Mouse (Mus musculus) forebrain, embryonic 16.5 days (tissue): ENCODE results near the gene Brip1. TPM values are rescaled to one million over a fixed set of nuclear protein-coding genes. Genes with fewer than 3 reads are reported as not detected.

Experiments used
- ATAC-seq: fragments of 200-750 bp; cut with Nextera tagmentation; 2 replicates; pipeline ENCODE4 v1.8.0; 2017; ENCODE audit warnings: mild to moderate bottlenecking, moderate library complexity
- H3K27ac ChIP-seq: fragments of 300-500 bp; sonication (generic); 2 replicates; pipeline ENCODE4 v1.5.1; 2014; ENCODE audit warnings: low read length, control low read depth
- H3K27me3 ChIP-seq: fragments of 300-500 bp; sonication (generic); replicated peaks from 2 replicates; pipeline ENCODE4 v1.6.1; 2014; ENCODE audit warnings: low read length; ENCODE audit not compliant: control insufficient read depth, insufficient read depth
- H3K36me3 ChIP-seq: fragments of 300-500 bp; sonication (generic); 2 replicates; pipeline ENCODE4 v1.6.1; 2014; ENCODE audit not compliant: control insufficient read depth, insufficient read depth
- H3K4me1 ChIP-seq: fragments of 300-500 bp; sonication (generic); replicated peaks from 2 replicates; pipeline ENCODE4 v1.6.1; 2014; ENCODE audit warnings: low read length; ENCODE audit not compliant: control insufficient read depth, insufficient read depth
- H3K4me2 ChIP-seq: fragments of 300-500 bp; sonication (generic); 2 replicates; pipeline ENCODE4 v1.6.1; 2014; ENCODE audit warnings: mild to moderate bottlenecking, low read length, control low read depth
- H3K4me3 ChIP-seq: fragments of 300-500 bp; sonication (generic); replicated peaks from 2 replicates; pipeline ENCODE4 v1.5.1; 2014; ENCODE audit warnings: mild to moderate bottlenecking, low read length, control low read depth
- H3K9ac ChIP-seq: fragments of 300-500 bp; sonication (generic); replicated peaks from 2 replicates; pipeline ENCODE4 v1.6.1; 2014; ENCODE audit warnings: low read depth, low read length, control low read depth
- H3K9me3 ChIP-seq: fragments of 300-500 bp; sonication (generic); 2 replicates; pipeline ENCODE4 v1.6.1; 2016; ENCODE audit warnings: low read length; ENCODE audit not compliant: control insufficient read depth
- WGBS: fragments of 180-500 bp; shearing (Covaris S2); extraction: QIAGEN DNeasy Blood & Tissue Kit; methylation state at CpG from one replicate; pipeline ENCODE4 v1.1.7; 2014; 5-methylcytosine and 5-hydroxymethylcytosine counted together
- polyA plus RNA-seq: library from polyadenylated mRNA; unstranded; fragments of >200 nt; fragmentation: Nextera tagmentation; extraction: Ambion mirVana; gene quantifications from 2 replicates; pipeline ENCODE4 v1.2.1, GENCODE M21; 2015

Brip1 gene
- polyA plus RNA-seq, 1 experiment from 2014 or later, result 2.9 TPM

DNA sequence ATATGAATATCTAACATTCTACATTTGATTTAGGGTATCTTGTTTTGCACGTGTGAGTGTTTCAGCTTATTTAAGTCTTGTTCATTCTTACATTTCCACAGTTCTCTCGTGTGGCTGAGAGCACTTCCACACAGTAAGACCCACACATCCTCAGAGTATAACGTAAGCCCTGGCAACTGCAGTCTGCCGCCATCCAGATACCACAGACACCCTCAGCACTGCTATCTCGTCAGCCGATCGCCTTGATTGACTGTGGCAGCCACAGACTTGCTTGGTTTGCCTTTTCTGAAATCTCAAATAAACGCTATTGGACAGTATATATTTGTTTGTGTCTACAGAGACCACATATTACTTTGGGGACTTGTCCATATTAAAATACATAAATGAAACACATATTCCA, 123.0 kb downstream of the Brip1 start:
- H3K4me3 ChIP-seq, result no peak overlapping the region
- no peak overlapping the region for H3K9ac ChIP-seq
- H3K4me2 ChIP-seq, result no peak overlapping the region
- H3K9me3 ChIP-seq, result no peaks in the 10 kb centered on the region
- no peaks in the 10 kb centered on the region for H3K27me3 ChIP-seq
- no peaks in the 10 kb centered on the region for H3K4me1 ChIP-seq
- 86% methylated on average over 8 of the region's 8 CpGs for WGBS
- no peak overlapping the region for H3K27ac ChIP-seq
- no peak for ATAC-seq
- no peaks in the 10 kb centered on the region for H3K36me3 ChIP-seq

DNA sequence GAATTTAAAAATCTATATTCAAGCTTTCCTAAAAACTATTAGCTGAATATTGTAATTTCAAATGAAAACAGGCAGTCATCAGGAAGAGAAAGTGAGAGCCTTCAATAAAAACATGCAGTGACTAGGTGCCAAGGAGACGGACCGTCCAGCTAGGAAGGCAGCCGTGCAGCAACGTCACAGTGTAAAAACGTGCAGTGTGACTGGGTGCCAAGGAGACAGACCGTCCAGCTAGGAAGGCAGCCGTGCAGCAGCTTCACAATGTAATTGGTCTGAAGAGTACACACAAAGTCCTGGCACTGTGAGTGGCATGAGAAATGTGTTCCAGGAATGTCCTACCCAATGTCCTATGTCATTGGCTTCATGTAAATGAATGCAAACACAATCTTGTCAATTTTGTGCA, 124.0 kb downstream of the Brip1 start:
- H3K4me1 ChIP-seq, result no peaks in the 10 kb centered on the region
- H3K36me3 ChIP-seq, result no peaks in the 10 kb centered on the region
- WGBS, result 80% methylated on average over 7 of the region's 7 CpGs
- H3K27me3 ChIP-seq, result no peaks in the 10 kb centered on the region
- no peak overlapping the region for H3K4me2 ChIP-seq
- H3K9ac ChIP-seq, result no peak overlapping the region
- H3K4me3 ChIP-seq, result no peak overlapping the region
- H3K9me3 ChIP-seq, result no peaks in the 10 kb centered on the region
- no peak overlapping the region for H3K27ac ChIP-seq
- no peak for ATAC-seq

DNA sequence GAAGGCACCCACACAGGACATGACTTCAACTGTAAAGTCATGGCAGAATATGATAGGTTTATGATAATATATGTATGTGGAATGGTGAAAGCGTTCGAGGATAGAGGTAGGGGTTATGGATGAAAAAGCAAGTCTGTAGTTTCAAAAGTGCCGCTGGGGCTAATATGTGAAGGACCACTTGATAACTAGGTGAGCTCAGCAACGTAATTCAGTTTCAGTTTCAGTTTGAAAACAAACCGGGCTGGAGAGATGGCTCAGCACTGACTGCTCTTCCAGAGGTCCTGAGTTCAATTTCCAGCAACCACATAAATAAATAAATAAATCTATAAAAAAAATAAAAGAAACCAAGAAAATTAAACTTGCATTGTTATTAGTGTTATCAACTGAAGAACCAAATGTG, 124.6 kb downstream of the Brip1 start:
- Histone ChIP-seq H3K9me3 (no peaks in the 10 kb centered on the region), H3K4me3 (no peak overlapping the region), H3K27ac (no peak overlapping the region), H3K4me1 (no peaks in the 10 kb centered on the region), H3K27me3 (no peaks in the 10 kb centered on the region), H3K9ac (no peak overlapping the region), H3K36me3 (no peaks in the 10 kb centered on the region), H3K4me2 (no peak overlapping the region)
- ATAC-seq, result no peak
- WGBS, result 97% methylated on average over 5 of the region's 5 CpGs

DNA sequence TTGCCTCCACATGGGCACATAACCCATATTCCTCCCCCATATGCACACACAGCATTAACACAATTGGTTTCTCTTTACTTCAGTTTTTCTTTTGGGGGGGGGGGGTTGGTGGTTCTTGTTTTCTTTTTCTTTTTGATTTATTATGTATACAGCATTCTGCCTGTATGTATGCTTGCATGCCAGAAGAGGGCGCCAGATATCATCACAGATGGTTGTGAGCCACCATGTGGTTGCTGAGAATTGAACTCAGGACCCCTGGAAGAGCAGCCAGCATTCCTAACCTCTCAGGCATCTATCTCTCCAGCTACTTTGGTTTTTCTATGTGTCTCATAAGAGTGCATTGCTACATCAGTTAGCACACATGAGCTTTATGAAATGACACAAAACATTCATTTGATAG, 125.6 kb downstream of the Brip1 start:
- no peaks in the 10 kb centered on the region for H3K4me1 ChIP-seq
- 89% methylated on average over 1 of the region's 1 CpGs for WGBS
- no peaks in the 10 kb centered on the region for H3K27me3 ChIP-seq
- no peak for ATAC-seq
- no peak overlapping the region for H3K9ac ChIP-seq
- H3K4me2 ChIP-seq, result no peak overlapping the region
- no peaks in the 10 kb centered on the region for H3K9me3 ChIP-seq
- H3K27ac ChIP-seq, result no peak overlapping the region
- no peak overlapping the region for H3K4me3 ChIP-seq
- no peaks in the 10 kb centered on the region for H3K36me3 ChIP-seq

DNA sequence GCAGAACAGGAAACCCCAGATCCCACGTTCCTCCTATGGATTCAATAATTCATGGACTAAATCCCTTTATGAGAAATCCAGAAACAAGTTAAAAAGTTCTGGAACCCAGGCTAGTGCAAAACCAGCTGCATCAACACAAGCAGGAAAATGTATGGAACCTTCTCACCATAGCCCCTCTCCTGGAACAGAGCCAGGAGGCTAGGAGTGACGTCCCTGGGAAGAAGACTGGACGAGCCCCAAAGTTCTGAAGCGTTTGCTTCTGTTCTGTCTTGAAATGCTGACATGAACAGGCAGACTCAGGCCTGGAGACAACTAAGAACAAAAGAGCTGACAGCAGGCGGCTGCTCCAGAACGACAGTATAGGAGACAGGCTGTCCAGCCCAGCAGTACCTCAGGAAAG, 132.3 kb downstream of the Brip1 start:
- WGBS, result 48% methylated on average over 6 of the region's 6 CpGs
- H3K9me3 ChIP-seq, result no peaks in the 10 kb centered on the region
- no peaks in the 10 kb centered on the region for H3K36me3 ChIP-seq
- H3K4me1 ChIP-seq, result no peaks in the 10 kb centered on the region
- H3K27me3 ChIP-seq, result no peaks in the 10 kb centered on the region
- H3K27ac ChIP-seq, result no peak overlapping the region
- H3K9ac ChIP-seq, result no peak overlapping the region
- H3K4me3 ChIP-seq, result no peak overlapping the region
- no peak overlapping the region for H3K4me2 ChIP-seq
- no peak for ATAC-seq

DNA sequence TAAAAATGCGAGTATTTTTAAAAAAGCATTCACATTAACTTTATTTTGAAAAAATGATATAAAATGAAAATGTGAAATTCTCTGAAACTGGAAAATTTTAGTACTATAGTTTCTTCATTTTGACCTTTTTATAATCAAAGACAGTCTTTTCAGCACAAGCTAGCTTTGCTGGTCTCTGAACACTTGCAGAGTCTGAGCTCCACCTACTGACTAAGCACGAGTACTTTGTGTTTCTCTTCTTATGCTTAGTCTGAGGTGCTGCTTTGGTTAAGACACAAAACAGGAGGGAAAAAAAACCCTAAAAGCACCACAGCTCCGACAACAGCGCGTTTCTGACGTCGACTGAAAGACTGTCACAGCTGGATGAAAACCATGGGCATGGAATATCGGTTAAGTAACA, 133.8 kb downstream of the Brip1 start:
- no peak for ATAC-seq
- Histone ChIP-seq H3K27ac (no peak overlapping the region), H3K9me3 (no peaks in the 10 kb centered on the region), H3K4me2 (no peak overlapping the region), H3K9ac (no peak overlapping the region), H3K27me3 (no peaks in the 10 kb centered on the region), H3K4me1 (no peaks in the 10 kb centered on the region), H3K4me3 (no peak overlapping the region), H3K36me3 (no peaks in the 10 kb centered on the region)
- WGBS, result 73% methylated on average over 8 of the region's 8 CpGs

DNA sequence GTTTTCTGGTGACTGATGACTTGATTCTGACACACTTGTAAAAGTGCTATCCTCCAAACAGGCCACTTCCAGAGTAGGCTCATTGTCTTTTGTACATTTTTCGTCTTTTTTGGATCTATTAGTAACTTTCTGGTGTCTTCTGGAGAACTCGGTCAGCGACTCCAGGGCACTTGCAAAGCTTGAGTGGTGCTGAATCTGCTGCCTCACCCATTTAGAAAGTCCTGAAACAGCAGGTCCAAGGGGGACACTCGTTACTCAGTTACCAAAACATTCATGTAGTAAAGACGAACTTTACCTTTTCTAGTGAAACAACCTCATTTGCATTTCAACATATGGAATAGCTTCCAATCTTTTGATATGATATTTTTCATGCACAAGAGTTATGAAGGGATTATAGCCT, 136.1 kb downstream of the Brip1 start:
- Histone ChIP-seq H3K9me3 (no peaks in the 10 kb centered on the region), H3K9ac (no peak overlapping the region), H3K4me2 (no peak overlapping the region), H3K36me3 (no peaks in the 10 kb centered on the region), H3K4me3 (no peak overlapping the region), H3K4me1 (no peaks in the 10 kb centered on the region), H3K27me3 (no peaks in the 10 kb centered on the region), H3K27ac (no peak overlapping the region)
- no peak for ATAC-seq
- 86% methylated on average over 5 of the region's 5 CpGs for WGBS

DNA sequence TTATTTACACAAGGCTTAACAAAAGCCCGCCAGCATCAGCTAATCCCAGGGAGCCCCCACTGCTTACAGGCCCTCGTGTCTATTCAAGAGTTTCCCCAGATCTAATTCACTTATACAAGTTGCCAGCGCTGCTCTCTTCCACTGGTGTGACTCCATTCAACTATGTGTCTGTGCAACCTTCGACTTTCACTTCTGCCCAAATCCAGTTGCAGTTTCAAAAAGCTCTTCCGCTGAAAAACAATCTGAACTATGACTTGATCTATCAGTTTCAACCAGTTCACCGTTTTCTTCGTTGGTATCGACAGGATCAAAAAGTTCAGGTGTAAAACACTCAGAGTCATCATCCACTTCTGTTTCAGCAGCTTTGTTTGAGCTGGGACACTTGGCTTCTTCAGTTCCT, 139.8 kb downstream of the Brip1 start:
- WGBS, result 68% methylated on average over 8 of the region's 8 CpGs
- ATAC-seq, result no peak
- no peaks in the 10 kb centered on the region for H3K9me3 ChIP-seq

DNA sequence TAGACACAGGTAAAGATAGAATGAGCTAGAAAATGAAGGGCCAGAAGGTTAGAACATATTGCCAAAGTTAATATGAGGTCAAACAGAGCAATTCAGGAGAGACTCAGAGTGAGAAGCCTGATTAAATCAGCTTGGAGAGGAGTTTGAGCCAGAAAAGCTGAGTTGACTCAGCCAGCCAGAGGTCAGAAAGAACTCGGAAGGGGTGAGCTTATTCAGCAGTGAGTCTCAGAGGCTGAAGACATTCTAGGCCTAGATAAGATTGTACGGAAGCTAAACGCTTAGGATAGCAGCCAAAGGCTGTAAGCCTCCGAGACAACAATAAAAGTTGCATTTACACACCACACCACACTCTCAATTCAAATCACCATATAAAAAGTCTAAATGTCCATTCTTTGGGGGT, 141.9 kb downstream of the Brip1 start:
- H3K27ac ChIP-seq, result no peak overlapping the region
- H3K9ac ChIP-seq, result no peak overlapping the region
- ATAC-seq, result no peak
- no peaks in the 10 kb centered on the region for H3K9me3 ChIP-seq
- H3K4me2 ChIP-seq, result no peak overlapping the region
- H3K4me1 ChIP-seq, result no peaks in the 10 kb centered on the region
- H3K36me3 ChIP-seq, result no peaks in the 10 kb centered on the region
- H3K4me3 ChIP-seq, result no peak overlapping the region
- 80% methylated on average over 4 of the region's 4 CpGs for WGBS
- H3K27me3 ChIP-seq, result no peaks in the 10 kb centered on the region

More for the DNA sequence above, 139.8 kb downstream of the Brip1 start:
- H3K4me3 ChIP-seq, result no peak overlapping the region
- no peaks in the 10 kb centered on the region for H3K4me1 ChIP-seq
- H3K27ac ChIP-seq, result no peak overlapping the region
- no peaks in the 10 kb centered on the region for H3K36me3 ChIP-seq
- no peaks in the 10 kb centered on the region for H3K27me3 ChIP-seq
- H3K9ac ChIP-seq, result no peak overlapping the region
- no peak overlapping the region for H3K4me2 ChIP-seq

DNA sequence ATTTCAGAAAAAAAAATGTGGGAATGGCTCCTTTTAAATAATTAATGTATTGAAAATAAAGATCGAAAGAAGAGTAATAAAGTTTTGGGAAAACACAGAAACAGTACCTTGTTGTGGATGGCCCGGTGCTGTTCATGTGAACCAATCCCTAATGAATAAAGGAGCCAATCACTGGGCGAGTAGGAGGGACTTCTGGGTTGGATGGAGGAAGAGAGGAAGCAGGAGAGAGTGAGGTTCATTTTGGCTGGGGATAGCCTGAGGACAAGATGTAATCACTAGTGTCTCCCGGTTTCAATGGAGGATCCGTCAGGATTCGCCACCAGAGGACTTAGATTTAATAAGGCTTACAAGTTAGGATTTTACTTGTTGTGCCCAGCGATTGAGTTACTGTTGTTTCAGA, 145.2 kb downstream of the Brip1 start:
- H3K9me3 ChIP-seq, result no peaks in the 10 kb centered on the region
- H3K9ac ChIP-seq, result no peak overlapping the region
- H3K27ac ChIP-seq, result no peak overlapping the region
- H3K4me2 ChIP-seq, result no peak overlapping the region
- no peaks in the 10 kb centered on the region; the same call in 1 of the 2 replicates for H3K4me1 ChIP-seq
- no peak overlapping the region for H3K4me3 ChIP-seq
- WGBS, result 76% methylated on average over 7 of the region's 7 CpGs
- H3K27me3 ChIP-seq, result no peaks in the 10 kb centered on the region
- H3K36me3 ChIP-seq, result no peaks in the 10 kb centered on the region
- ATAC-seq, result no peak
